Mouse (Mus musculus): ENCODE results near the gene Atl2.

The Atl2 gene

DNA sequence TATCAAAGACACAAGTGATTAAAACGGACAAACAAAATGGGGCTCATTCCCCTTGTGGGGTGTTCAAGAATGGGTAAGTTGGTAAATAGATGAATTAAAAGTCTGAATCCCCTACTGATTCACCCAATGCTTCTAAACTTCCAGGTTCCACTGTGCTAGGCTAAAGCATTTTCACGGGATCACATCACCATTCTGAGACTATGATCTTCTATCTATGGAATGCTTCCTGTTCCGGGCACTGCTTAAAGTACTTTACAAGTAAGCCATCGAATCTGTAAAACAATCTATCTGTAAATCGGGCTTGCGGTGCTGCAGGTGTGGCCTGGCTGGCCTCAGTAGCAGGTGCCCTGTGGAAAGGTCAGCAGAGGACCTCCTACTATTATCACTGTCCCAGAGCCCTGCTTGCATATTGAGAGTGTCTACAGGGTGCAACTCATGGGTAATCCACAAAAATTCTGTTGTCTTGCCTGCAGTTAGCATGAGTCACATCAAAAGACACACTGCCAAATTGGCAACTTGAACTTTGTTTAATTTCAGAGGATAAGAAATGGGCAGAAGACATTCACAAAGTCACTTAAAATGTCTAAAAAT, 2.3 kb upstream of the Atl2 start:
- no peak for DNase-seq (ENCODE audit: low read depth, low spot score)

- no peak for DNase-seq (ENCODE audit: low read depth, low spot score)
Observed at GRCm38 (mm10) chr17:79897666-79898065, 1.7 kb upstream of the Atl2 start.

GRCm38 (mm10) chr17:79894971-79895882, 696 bp downstream of the Atl2 start:
- DNase-seq (ENCODE audit: low read depth, low spot score) = peak; percentile 73

DNA sequence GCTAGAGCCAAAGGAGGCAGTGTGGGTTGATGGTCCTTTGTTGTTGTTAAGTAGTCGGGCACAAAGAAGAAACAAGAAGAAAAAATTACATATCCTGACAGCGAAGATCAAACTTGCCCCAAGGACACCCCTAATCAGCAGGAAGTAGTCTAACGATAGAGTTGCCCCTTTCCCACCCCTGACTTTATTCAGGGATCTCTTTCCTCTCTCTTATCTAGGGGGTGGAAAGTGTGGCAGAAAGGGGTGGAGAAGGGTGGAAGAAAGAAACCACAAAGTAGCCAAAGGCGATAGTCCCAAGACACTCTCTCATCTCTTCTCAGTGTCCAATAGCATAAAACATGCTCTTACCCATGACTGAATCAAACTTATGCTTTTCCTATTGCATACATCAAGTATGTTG, 1.9 kb downstream of the Atl2 start:
- no peak for DNase-seq (ENCODE audit: low read depth, low spot score)

DNA sequence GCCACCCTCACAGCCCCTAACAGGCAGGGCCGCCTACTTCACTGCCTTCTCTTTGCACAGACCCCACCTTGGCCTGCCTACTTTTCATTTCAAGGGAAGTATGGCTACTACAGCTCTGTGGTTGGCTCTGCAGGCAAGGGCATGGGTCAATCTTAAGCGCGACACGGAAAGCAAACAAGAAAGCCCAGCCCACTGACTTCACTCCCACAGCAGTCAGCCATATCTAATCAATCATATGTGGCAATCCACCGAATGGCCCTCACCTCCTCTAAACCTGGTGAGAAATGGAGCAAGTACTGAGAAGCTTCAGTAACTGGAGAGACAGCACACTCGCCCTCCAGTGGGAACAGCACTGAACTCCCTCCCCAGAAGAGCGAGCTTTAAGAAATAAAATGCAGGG, 4.0 kb downstream of the Atl2 start:
- DNase-seq (ENCODE audit: low read depth, low spot score) = no peak

- no peak for DNase-seq (ENCODE audit: low read depth, low spot score)
Observed at GRCm38 (mm10) chr17:79887926-79888325, 8.0 kb downstream of the Atl2 start.

DNA sequence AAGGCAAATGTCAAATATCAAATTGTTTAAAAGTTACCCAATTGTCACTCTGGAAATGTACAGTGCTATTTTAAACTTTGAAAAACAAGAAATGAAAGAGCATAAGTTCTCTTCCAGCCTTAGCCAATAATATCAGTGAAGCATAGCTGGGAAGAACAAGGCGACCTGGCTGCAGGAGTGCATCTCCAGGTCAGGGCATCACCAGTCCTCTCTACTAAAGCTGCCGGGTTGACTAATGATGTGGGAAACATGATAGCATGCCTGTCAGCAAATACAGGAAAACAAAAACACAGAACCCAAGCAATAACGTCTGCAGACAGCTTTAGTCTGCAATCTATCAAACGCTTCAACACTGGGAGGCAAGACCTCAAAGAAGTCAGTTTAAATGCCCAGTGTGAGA, 12.7 kb downstream of the Atl2 start:
- no peak for DNase-seq (ENCODE audit: low read depth, low spot score)

DNA sequence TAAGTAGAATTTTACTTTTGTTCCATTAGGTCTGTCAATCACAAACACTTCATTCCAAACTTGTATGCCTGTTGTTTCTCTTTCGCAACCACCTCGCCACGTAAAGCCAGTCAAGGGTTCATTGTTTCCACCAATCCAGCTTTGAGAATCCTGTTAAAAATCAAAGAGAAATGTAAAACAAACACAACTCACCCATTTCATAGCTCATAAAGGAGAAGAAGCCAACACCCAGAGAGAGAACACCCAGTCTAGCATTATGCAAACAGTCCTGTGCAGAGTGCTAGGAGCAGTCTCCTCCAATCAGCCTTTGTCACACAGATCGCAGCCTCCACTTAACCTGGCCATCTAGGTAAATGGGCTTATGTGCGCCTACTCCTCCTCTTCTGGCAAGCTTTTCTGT, 30.9 kb downstream of the Atl2 start:
- no peak for DNase-seq (ENCODE audit: low read depth, low spot score)

DNA sequence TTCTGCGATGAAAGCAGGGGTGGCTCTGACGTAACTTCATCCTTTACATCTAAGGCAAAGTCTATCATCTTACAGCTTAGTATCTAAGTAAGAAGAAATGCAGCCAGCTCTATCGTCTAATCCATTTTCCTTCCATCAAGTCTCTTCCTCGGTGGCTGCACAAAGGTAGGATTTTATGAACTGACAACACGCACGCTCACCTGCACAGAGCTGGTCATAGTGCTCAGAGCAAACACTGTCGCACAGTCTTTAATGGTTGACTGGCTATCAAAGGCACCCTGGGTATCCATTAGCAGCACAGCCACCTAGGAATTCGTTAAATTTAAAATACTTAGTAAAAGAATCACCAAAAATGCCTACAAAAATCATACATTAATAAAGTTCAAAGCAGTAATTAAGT, 31.4 kb downstream of the Atl2 start:
- no peak for DNase-seq (ENCODE audit: low read depth, low spot score)

GRCm38 (mm10) chr17:79862038-79862437, 33.9 kb downstream of the Atl2 start:
- no peak for DNase-seq (ENCODE audit: low read depth, low spot score)

DNA sequence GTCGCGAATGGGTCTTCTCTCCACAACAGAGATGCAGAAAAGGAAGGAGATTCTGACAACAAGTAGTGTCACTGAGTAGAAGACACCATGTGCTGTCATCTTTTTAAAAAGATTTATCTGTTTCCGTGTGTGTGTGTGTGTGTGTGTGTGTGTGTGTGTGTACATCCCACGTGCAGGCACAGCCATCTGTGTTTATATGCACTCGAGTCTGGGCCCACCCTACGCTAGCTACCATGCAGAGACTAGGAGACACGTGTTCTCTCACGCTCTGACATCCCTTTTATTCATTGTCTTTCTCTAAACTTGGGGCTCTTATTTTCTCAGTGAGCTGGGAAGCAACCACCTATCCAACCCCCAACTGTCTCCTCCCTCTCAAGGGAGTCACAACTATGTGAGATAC, 40.4 kb downstream of the Atl2 start:
- DNase-seq (ENCODE audit: low read depth, low spot score) = no peak

DNA sequence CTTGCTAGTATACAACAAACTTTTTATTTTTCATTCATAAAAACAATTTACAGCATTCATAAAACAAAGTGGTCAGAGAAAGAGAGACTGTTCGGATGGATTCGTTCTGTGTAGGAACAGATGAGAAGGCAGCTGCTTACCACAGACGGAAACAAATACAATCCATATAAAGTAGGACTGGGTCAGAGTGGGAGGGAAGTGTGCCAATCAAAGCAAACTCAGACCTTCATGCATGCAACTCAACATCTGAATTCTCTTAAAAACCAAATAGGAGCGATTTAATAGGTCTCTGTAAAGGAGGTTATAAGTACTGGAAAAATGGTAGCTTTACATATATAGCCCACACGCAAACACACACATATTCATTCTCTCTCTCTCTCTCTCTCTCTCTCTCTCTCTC, 47.5 kb downstream of the Atl2 start:
- DNase-seq (ENCODE audit: low read depth, low spot score) = no peak

- no peak for DNase-seq (ENCODE audit: low read depth, low spot score)
Observed at GRCm38 (mm10) chr17:79846182-79846581, 49.7 kb downstream of the Atl2 start.

DNA sequence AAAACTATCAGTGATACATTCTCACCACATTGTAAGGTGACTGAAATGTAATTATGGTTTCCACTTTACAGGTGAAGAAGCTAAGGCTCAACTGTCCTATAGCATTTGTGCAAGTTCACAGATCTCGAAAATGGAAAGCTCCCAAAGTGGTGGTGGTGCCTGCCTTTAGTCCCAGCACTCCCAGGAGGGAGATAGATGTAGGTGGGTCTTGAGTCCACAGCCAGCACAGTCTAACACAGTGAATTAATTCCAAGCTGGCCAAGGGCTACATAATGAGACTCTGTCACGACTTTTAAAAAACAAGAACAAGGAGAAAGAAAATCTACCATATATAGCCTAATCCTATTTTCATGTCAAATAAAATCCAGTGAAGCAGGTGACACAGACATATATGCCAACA, 50.2 kb downstream of the Atl2 start:
- no peak for DNase-seq (ENCODE audit: low read depth, low spot score)

DNA sequence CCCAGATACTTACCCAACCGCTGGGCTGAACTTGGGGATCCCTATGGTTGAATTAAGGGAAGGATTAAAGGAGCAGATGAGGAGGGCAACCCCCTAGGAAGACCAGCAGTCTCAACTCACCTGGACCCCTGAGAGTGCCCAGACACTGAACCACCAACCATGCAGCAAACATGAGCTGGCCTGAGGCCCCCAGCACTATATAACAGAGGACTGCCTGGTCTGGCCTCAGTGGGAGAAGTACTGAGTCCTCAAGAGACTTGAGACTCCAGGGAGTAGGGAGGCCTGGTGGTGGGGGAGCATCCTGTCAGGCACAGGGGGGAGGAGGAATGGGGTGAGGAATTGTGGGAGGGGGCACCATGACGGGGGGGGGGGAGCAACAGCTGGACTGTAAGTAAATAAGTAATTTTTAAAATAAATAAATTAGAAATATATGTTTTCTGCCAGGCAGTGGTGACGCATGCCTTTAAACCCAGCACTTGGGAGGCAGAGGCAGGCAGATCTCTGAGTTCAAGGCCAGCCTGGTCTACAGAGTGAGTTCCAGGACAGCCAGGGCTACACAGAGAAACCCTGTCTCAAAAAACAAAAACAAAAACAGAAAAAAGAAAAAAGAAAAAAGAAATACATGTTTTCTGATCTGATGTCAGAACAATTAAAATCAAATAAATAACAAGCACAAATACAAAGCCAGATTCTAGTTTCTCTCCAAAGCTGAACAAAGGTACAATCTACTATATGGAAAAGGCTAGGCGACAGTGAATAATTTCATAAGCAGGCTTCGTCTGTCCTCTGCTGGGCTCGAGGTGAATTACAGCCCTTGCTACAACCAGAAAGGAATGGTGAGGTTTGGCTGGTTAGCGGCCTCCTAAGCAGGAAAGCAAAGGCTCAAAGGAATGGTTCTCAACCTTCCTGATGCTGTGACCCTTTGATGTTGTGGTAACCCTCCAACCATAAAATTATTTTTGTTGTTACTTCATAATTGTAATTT, 55.4 kb downstream of the Atl2 start:
- peak; percentile 76 for DNase-seq (ENCODE audit: low read depth, low spot score)

DNA sequence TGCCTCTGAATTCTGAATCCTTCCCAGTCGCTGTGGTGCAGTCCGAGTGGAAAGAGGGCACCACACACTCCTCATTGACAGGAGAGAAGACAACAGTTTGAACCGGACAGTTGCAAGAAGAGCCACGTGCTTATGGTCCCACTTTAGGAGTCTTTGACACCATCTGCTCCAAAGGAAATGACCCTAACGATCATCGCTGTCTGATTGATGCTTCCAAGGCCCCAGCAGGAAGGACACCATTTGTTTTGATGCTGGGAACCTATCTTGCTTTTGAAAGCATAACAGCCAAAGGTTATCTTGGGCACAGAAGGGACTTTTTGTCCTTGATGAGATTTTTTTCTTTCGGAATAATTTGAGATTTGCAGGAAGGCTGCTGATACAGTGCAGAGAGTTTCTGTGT, 58.9 kb downstream of the Atl2 start:
- no peak for DNase-seq (ENCODE audit: low read depth, low spot score)

DNA sequence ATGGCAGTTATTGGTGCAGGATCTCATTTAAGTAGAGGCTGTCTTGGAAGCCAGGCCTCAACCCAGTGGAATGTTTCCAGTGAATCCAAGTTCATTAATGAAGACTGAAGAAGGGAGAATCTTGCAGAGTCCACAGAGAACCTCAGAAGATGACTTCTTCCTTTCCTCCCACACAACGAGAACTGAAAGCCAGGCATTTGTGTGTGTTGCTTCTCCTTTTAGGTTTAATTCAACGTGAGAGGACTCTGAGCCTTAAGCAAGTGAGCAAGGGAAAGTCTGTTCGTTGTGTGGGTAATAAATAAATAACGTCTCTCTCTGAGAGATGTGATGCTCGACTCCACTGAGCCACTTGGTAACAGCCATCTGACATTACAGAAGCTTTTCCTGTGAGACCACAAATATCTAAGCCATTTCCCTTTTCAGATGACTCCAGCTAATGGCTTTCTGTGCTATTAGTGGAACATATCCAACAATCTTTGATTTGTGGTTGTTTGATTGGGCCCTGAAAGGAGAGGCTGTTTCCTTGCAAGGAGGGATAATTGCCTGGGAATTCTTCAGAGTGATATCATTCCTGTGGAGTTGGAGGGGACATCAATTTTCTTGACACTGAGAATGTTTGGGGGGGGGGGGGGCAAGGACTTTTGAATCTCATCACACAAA, 60.1 kb downstream of the Atl2 start:
- DNase-seq (ENCODE audit: low read depth, low spot score) = no peak

DNA sequence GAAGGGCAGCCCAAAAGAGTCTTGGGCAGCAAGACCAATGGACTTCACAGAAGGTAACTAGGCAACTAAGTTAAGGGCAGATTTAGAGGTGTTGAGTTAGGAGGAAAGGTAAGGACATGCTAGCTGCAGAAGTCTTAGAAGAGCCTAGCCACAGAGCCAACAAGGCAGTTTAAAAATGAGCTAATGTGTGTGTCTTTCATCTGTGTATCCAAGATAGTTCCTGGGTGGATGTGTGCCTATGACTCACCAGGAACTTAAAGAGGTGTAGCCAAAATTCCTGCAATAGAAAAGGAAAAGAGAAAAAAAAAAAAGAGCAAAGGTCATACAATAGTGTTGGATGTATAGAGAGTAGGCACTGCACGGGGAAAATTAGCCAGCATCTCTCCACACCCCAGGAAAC, 63.6 kb downstream of the Atl2 start:
- no peak for DNase-seq (ENCODE audit: low read depth, low spot score)

- no peak for DNase-seq (ENCODE audit: low read depth, low spot score)
Observed at GRCm38 (mm10) chr17:79826482-79827034, 69.4 kb downstream of the Atl2 start.

DNA sequence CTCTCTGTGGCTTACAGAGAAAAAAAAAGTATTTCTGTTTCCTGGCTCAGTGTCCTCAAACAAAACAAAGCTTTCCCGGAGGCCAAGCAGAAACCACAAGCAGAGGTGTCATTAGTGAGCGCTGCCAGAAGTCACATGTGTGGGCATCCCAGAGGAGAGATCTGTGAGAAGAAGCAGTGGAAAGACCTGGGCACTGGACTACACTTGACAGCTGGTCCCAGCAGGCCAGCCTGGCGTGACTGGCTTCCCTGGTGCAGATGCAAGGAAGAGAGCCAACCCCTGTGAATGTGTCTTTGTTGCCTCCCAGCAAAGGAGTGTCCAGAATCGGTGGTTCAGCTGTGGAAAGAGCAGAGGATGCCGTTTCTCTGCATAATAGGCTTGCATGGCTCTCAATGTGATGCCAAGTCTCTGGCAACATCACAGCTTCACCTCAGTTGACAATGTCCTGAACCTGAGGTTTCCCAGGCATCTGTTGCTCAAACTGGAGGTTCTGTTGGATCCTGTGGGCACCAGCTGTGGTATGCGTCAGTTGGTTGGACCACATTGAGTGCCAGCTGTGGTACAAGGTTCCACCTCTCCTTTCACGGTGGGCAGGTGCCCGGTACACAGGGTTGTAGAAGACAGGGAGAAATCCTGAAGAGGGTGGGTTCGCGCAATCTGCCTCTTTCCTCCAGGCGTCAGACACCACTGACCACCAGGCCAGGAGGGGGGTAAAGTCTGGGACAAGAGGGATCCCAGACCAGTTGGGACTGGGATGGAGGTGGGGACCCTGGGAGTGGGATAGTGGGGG, 70.5 kb downstream of the Atl2 start:
- no peak for DNase-seq (ENCODE audit: low read depth, low spot score)
